Mouse (Mus musculus): ENCODE results near the gene Flrt1. TPM values are rescaled to one million over a fixed set of nuclear protein-coding genes. Genes with fewer than 3 reads are reported as not detected.

Flrt1 gene
- total RNA-seq, 2 experiments from 2014 or later, result not detected

DNA sequence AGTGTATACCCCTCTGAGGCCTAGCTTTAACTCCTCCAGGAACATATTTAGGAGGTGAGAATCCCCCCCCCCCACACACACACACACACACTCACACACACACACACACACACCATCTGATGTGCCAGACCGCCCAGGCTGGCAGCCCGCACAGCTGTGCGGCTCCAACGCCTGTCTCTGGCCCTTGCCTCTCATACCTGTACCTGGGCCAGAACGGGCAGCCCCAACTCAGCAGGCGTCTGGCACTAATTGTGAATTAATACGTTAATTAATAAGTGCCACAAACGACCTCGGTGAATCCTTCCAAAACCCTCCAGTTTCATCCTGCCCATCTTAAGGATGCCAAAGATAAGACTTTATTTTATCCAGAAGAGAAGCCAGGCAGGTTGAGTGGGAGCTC, 27.9 kb upstream of the Flrt1 start:
- no peak for ATAC-seq (replicated peaks; ENCODE audit: poor library complexity)

DNA sequence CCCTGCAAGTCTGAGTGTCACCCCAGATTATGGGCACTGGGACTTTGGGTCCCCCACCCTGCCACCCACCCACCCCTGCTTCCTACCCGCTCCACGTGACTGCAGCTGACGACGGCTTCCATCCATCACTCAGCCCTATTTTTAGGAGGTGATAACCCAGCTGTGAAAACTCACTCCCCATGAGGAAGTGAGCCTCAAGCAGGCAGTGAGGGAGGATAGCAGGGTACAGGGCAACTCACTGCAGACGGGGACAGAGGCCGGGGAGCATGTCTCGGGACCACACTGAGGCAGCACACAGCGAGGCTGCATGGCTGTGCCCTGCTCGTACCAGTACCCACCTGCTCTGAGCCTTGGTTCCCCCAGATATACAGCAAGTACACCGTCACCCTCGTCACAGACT, 24.8 kb upstream of the Flrt1 start:
- peak; percentile 66 for ATAC-seq (replicated peaks; ENCODE audit: poor library complexity)

DNA sequence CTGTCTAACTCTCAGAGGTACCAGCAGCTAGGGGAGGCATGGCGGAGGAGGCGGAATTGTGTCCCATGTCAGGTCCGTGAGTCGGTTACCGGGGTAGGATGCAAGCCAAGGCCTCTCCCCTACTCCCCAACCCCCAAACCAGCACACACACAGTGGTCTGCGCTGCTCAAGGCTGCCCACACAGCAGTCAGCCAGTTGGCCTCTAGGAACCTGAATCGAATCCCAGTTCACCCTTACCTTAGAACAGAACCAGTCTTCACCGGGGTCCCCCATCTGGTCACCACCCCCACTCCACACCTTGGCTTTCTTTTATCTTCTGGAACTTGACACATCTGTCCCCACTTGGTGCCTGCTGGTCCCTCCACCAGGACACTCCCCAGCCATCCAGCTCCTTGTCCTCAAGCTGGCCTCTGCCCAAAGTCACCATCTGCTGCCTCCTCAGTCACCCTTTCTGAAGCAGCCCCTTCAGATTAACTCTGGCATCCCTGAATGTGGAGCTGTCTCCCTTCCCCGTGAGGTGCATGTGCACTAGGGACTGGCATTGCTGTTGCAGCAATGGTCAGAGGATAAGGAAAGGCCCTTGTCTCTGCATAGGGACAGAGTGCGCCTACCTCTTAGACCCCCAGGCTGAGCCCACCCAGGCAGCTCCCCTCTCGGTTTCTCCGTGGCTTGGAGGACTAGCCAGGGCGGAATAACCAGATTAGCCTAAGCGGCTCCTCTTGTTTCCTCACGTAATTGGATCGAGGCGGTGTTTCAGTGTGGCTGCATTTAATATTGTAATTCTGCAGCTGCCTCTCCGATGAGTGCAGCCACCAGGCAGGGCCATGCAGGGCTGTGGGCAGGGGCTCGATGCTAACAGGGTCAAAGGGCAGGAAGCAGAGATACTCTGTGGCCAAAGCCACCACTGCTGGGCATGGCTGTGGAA, 23.3 kb upstream of the Flrt1 start:
- ATAC-seq (replicated peaks; ENCODE audit: poor library complexity), result no peak

DNA sequence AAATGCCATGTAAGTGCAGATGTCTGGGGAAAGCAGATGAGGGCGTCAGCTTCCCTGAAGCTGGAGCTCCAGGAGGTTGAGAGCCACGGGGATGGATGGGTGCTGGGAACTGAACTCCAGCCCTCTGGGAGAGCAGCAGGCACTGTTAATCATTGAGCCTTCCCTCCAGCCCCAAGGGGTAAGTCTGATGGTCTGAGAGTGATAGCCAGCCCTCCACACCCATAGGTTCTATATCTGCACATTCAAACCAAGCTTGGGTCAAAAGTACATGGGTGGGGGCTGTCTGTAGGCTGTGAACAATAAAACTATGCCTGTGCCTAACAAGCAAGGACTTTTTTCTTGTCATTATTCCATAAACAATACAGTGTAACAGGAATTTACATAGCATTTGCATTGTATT, 21.4 kb upstream of the Flrt1 start:
- ATAC-seq (replicated peaks; ENCODE audit: poor library complexity), result no peak

DNA sequence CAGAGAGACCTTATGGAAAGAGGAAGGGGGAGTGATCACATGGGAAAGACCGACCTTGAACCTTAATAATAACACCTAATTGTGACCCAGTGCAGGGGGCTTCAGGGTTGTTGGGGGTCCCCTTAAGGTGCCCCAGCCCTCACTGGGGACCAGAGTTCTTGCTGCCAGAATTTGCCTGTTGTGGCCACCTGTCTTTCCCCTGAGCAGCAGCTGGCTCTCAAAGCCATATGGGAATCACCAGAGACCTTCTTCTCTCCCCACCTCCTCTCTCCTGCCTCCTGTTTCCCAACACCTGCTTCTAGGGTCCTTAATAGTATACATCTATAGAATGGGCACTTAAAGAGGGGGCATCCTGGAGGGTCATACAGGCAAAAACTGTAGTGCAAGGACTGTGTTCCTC, 20.7 kb upstream of the Flrt1 start:
- no peak for ATAC-seq (replicated peaks; ENCODE audit: poor library complexity)

DNA sequence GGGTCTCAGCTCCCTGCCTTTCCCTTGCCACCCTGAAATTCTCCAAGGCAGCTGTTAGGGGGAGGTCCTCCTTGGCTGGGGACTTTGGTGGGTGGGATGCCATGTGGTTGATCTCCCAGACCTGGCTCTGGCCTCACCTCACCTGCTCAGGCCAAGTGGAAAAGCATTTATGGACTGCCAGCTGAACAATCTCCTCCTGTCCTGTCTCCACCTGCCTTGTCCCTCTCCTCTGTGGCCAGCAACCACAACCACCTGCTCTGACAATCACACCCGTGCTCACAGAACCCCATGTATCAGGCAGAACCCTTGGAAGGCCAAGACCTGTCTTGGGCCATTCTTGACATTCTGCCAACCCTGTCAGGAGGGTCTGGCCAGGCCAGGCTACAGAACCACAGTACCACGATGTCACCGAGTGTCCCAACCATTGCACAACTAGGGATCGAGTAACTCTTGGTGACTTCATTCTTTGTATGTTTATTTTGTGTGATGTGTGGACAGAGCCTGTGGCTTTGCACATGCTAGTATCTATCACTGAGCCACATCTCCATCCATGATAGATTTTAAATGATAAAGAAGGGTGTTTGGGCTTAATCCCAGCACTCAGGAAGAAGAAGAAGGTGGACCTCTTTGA, 20.1 kb upstream of the Flrt1 start:
- ATAC-seq (replicated peaks; ENCODE audit: poor library complexity), result no peak

DNA sequence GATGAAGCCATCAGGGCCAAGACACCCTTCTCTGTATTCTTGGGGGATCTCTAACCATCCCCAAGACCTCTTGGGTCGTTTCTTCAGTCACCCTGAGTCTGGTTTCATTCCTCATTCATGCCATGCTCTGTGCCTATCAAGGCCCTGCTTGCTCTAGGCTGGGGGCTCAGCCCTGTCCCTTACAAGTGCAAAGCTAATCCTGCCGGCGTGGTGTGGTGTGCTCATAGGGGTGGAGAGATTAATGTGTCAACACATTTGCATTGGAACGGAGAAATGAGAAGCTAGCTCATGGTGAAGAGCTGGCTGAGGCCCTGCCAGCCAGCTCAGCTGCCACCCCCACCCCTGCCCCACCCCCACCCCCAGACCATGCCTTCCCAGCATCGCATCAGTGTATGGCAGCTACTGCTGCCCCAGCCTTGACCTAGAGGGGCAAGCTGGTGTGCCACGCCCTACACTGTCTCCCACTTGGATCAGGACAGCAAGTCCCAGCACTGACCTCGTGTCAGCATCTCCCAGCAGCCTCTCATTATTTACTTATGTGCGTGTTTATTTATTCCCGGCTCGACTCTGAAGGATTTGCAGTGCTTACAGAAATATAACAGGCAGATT, 17.3 kb upstream of the Flrt1 start:
- ATAC-seq (replicated peaks; ENCODE audit: poor library complexity), result no peak

DNA sequence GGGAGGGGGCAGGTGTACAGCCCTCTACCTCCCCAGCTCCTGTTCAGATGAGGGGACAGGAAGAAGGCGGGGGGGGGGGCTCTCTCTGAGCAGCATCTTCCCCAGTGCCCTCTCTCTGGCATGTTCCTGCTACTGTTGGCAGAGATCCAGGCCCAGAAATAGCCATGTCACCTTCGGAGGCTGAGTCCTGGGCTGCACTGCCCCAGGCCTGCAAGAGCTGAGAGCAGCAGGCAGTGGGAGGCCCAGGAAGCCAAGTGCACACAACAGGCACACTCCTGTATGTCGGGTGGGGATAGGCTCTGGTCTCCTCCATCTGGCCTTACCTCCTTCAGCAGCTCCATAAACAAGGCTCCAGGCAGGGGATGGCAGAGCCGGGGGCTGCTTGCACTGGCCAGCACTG, 16.7 kb upstream of the Flrt1 start:
- ATAC-seq (replicated peaks; ENCODE audit: poor library complexity), result peak; percentile 24

DNA sequence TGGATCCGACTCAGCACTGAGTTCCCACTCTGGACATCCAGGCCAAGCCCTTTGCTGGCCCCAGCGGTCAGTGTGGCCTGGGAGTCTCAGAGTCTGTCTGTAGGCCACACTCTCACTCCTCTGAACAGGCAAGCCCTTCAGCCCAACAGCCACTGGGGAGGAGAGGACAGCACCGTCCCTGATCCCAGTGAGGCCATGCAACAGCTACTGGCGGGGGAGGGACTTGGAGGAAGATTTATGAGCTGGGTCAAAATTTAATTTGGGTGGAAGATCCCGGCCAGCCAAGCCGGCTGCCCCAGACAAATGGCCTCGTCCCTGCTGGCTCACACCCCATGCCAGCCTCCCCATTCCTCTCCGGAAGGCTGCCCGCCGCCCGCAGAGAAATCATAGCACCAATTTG, 15.7 kb upstream of the Flrt1 start:
- no peak for ATAC-seq (replicated peaks; ENCODE audit: poor library complexity)

DNA sequence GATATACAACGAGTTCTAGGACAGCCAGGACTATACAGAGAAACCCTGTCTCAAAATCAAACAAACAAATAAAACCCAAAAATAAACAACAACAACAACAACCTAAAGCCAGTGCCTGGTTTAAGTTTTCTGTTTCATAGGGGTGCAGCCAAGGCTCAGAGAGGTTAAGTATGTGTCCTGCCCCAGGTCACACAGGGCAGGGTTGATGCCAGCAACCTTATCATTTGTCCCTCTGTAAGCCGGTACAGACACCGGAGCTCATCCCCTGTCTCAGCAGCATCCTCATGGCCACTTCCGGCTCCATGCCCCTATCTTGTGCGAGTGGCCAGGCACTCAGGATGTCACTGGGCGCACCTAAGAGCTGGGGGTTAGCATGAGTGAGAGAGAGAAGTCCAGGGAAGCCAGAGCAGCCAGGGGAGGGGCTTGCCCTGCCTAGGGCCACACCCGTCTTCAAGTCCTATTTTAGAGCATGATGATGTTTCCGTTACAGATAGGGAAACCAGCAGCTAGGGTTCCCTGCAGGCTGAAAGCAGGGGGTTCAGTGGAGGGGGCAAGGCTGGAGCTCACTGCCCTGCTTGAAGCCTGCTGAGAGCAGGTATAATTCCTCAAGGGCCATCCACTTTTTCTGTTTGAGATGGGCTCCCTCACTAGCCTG, 12.3 kb upstream of the Flrt1 start:
- peak; percentile 60 for ATAC-seq (replicated peaks; ENCODE audit: poor library complexity)

DNA sequence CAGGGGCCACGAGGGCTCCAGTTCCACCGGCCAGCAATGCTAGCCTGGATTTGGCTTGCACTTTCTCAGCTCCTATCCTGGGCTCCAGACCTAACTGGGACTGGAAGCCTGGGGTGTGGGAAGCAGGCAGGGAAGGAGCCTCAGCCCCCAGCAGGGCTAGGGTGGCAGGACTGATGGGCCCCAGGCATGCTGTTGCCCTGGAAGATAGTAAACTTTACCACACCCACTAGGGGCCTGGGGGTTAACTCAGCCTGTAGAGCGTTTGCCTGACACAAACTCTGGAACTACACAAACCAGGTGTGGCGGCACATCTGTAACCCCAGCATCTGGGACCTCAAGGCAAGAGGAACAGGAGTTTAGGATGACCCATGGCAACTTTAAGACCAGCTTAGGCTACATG, 11.6 kb upstream of the Flrt1 start:
- peak; percentile 15; the same call in 1 of the 2 replicates for ATAC-seq (replicated peaks; ENCODE audit: poor library complexity)

DNA sequence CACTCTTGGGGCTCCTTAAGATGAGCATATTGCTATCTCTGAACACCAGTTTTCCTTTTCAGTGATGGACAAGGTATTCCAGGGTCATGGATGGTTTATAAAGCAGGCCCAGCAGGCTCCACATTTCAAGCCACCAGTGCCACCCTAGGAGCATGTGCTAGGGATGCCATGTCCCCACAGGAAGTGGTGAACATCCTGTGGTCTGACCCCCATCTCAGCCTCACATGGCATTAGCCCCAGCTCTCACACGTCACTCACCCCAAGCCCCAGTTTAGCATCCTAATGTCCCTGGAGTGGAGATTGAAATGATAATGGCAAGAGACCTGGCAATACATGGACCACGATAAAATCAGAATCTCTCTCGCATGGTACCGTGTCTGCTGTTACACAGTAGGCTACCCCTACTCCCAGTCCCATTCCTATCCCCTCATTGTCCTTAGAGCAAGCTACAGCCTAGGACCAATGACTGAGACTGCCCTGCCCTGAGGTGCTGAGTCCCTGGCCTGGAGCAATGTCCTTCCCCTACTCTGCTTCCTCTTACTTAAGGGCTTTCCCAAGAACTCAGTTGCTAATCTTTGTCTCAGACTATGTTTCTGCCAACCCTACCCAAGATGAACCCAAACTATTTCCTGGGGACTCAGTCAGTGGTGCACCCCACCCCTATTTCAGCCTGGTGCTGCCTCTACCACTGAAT, 10.7 kb upstream of the Flrt1 start:
- ATAC-seq (replicated peaks; ENCODE audit: poor library complexity), result peak; percentile 45

DNA sequence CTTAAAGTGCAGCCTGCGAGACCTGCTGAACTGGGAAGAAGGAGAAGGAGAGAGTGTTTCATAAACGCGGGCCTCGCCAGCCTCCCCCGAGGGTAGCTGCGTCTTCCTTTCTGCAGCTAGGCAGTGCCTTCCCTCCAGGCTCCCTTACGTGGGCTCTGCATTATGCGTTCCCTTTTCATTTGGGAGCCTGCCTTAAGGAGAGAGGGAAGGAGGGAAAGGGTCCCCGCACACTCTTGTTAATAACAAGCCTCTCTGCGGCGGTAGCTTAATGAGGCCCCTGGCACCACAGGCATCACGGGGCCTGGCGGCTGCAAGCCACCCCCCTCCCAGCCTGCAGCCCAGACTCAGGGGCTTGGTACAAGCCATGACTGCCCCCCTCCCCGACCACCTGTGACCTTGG, 8.0 kb upstream of the Flrt1 start:
- no peak for ATAC-seq (replicated peaks; ENCODE audit: poor library complexity)

DNA sequence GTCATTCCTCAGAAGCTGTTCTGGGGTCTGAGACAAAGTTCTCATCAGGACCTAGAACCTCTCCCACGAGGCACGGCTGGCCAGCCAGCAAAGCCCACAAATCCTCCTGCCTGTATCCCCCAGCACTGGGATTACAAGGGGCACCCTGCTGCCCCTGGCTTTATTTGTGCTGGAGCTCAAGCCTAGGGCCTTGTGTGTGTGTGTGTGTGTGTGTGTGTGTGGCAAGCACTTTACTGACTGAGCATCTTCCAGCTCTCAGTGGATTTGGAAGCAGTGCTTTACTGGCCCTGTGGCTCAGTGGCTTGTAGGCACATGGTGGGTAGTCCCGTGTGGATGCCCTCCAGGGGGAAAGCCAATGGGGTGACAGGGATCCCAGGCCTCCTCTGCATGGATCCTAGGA, 7.1 kb upstream of the Flrt1 start:
- ATAC-seq (replicated peaks; ENCODE audit: poor library complexity), result no peak

DNA sequence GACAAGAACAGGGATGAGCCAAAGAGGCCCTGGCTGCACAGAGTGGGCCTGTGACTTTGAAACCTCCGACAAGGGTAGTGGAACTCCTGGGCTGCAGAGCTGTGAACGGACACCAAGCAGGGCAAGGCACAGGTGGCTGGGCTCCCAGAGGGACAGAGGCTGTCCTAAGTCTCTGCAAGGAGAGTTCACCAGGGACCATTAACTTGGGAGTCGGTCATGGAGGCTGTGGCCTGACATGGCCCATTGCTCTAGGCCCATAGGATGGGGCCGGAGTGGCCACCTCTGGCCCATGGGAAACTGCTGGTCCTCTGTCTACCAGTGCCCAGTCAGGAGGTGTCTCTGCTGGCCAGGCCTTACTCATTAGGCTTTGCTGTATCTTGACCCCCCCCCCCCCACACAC, 6.2 kb upstream of the Flrt1 start:
- no peak for ATAC-seq (replicated peaks; ENCODE audit: poor library complexity)

DNA sequence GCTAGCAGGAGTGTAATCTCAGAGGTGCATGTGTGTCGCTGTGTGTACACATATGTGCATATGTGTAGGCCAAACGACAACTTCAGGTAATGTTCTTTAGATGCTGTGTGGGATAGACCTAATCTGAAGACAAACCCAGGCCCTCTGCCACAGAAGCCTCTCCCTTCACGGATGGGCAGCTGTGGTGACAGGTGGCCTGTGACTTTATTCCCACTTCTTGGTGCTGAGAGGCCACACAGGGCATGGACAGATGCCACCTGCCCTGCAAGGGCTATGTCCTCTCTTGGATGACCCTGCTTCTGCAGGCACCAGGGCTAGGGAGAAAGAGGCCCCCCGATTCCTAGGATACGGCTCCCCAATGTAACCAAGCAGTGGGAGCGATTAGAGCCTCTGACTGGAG, 5.8 kb upstream of the Flrt1 start:
- no peak for ATAC-seq (replicated peaks; ENCODE audit: poor library complexity)

DNA sequence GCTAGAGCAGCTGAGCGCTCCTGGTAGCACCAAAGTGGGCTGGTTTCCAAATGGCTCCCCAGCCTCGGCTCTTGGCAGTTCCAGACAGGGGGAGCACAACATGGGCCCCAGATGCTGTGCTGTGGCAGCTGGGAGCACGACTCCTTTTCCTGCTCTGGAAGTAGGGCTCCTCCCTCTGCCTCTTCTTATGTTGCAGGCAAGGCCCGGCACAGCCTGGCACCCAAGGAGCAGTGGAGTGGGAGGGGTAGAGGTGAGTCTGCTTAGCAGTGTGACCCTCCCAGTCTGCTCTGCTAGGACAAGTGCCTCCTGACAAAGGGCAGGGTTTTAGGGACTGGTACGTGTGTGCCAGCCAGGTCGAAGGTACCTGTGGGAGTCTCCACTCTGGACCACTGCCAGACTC, 5.3 kb upstream of the Flrt1 start:
- no peak for ATAC-seq (replicated peaks; ENCODE audit: poor library complexity)

DNA sequence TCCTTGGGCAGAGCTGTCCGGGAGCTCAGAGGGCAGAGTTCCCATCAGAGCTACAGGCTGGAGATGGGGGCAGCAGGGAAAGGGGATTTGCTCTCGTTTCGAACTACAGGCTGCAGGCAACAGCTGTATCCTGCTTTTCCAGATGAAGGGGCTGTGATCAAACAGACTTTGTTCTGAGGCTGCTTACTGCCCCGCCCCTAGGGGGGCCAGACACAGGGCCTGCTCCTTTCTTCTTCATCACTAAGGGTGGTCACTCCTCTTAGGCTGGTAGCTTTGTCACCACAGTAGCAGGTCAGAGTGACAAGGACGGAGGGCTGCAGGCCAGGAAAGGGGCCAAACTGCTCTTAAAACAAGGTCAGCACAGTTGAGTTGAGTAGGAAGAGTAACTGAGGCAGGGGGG, 4.6 kb upstream of the Flrt1 start:
- ATAC-seq (replicated peaks; ENCODE audit: poor library complexity), result no peak

DNA sequence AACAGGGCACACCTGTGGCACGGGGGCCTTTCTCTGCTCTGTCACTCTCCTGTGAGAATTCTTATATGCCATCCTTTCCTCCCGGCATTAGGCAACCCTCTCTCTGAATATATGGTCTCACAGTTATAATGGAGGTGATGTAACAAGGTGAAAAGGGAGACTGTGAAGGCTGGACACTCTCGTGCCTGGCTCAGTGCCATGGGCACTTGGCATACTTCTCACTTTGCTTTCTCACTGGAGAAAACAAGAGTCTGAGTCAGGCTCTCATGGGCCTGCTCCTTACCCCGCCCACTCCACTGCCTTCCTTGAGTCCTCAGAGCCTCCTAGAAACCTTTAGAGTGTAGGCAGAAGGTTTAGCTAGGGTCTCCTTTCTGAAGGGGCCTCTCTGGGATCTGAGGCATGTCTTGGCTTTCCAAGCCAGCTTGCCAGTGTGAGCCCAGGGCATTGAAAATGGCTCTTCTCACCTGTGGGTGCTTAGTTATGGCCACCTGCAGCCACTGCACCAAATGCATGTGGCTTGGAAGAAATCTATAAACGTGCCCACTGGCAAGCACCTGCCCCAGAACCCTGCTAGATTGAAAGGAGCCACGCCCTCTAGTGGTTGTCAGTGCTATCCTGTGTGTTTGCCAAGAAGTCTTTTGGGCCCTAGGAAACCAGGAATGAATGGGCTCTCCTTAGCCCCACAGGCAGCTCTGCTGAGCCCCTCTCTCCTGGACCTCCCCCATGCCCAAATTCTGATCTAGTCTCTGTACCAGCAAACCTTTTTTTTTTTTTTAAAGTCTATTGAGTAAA, 2.8 kb upstream of the Flrt1 start:
- ATAC-seq (replicated peaks; ENCODE audit: poor library complexity), result peak; percentile 65

DNA sequence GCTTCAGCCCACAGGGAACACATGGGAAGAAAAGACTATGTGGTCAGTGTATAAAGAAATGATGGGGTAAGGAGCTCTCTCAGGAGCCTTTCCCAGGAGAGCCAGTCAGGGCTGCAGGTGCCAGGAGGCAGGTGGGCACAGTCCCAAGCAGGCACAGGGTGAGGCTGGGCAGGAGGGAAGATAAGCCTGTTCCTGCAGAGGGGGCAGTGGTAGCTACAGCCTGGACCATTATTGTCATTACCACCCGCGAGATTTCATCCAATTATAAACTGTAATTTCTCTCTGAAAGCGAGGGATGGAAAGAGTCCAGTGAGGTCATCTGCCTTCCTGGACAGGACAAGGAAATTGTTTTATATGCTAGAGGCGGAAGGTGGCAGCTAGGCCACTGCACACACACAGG, 1.6 kb upstream of the Flrt1 start:
- no peak for ATAC-seq (replicated peaks; ENCODE audit: poor library complexity)

Measured in megakaryocyte progenitor cell, adult 5-6 weeks (primary cell).